Mouse (Mus musculus): Measurements from ENCODE around the gene G6pc3. TPM values are rescaled to one million over a fixed set of nuclear protein-coding genes. Genes with fewer than 3 reads are reported as not detected.

Gene G6pc3
- total and polyA plus RNA-seq, 2 experiments from 2014 or later, result 42.0 to 68.5 TPM

GRCm38 (mm10) chr11:102221243-102221953 lies 32.0 kb downstream of the G6pc3 start:
- no peak overlapping the region for H3K4me3 ChIP-seq (ENCODE audit: low read depth, low read length)
- H3K9ac ChIP-seq (replicated peaks; ENCODE audit: low read length, poor library complexity, severe bottlenecking), result no peak overlapping the region
- H3K27me3 ChIP-seq (ENCODE audit: insufficient read depth, low read length), result no peaks in the 10 kb centered on the region
- H3K4me2 ChIP-seq (ENCODE audit: low read depth, low read length, poor library complexity, severe bottlenecking), result no peak overlapping the region
- H3K36me3 ChIP-seq (ENCODE audit: insufficient read depth, low read length), result peaks cover 17% of the 10 kb centered on the region
- no peaks in the 10 kb centered on the region for H3K9me3 ChIP-seq (ENCODE audit: low read length)
- peaks cover 24% of the 10 kb centered on the region; the same call in 1 of the 2 replicates for H3K4me1 ChIP-seq (ENCODE audit: insufficient read depth, low read length)
- DNase-seq (ENCODE audit: low spot score) (no peak), ATAC-seq (ENCODE audit: low FRiP score) (no peak)
- 85% methylated on average over 8 of the region's 8 CpGs for WGBS
- no peak overlapping the region for H3K27ac ChIP-seq (ENCODE audit: low read depth, low read length)
- TF ChIP-seq CTCF (IDR thresholded peaks at IDR 0.05), result no peak

- peaks cover 24% of the 10 kb centered on the region; the same call in 1 of the 2 replicates for H3K4me1 ChIP-seq (ENCODE audit: insufficient read depth, low read length)
- no peak for DNase-seq (ENCODE audit: low spot score)
- WGBS, result 75% methylated on average over 8 of the region's 8 CpGs
These were observed 32.5 kb downstream of the G6pc3 start for GRCm38 (mm10) chr11:102221954-102222351.

GRCm38 (mm10) chr11:102223166-102223565 lies 33.7 kb downstream of the G6pc3 start:
- ATAC-seq (ENCODE audit: low FRiP score) (no peak), DNase-seq (ENCODE audit: low spot score) (peak; percentile 63)

More at GRCm38 (mm10) chr11:102221954-102222351, 32.5 kb downstream of the G6pc3 start:
- Histone ChIP-seq H3K9ac (replicated peaks; ENCODE audit: low read length, poor library complexity, severe bottlenecking) (peak overlapping the region; percentile 36; the same call in 1 of the 2 replicates), H3K4me2 (ENCODE audit: low read depth, low read length, poor library complexity, severe bottlenecking) (no peak overlapping the region), H3K9me3 (ENCODE audit: low read length) (no peaks in the 10 kb centered on the region), H3K27ac (ENCODE audit: low read depth, low read length) (no peak overlapping the region), H3K27me3 (ENCODE audit: insufficient read depth, low read length) (no peaks in the 10 kb centered on the region), H3K36me3 (ENCODE audit: insufficient read depth, low read length) (peaks cover 17% of the 10 kb centered on the region), H3K4me3 (ENCODE audit: low read depth, low read length) (no peak overlapping the region)
- TF ChIP-seq CTCF (IDR thresholded peaks at IDR 0.05), result no peak
- no peak for ATAC-seq (ENCODE audit: low FRiP score)

GRCm38 (mm10) chr11:102224686-102225085 lies 35.3 kb downstream of the G6pc3 start:
- Histone ChIP-seq H3K4me1 (ENCODE audit: insufficient read depth, low read length) (peaks cover 25% of the 10 kb centered on the region), H3K27ac (ENCODE audit: low read depth, low read length) (no peak overlapping the region), H3K27me3 (ENCODE audit: insufficient read depth, low read length) (no peaks in the 10 kb centered on the region), H3K36me3 (ENCODE audit: insufficient read depth, low read length) (peaks cover 13% of the 10 kb centered on the region), H3K4me2 (ENCODE audit: low read depth, low read length, poor library complexity, severe bottlenecking) (peak overlapping the region; percentile 15; the same call in 1 of the 2 replicates), H3K4me3 (ENCODE audit: low read depth, low read length) (no peak overlapping the region), H3K9ac (replicated peaks; ENCODE audit: low read length, poor library complexity, severe bottlenecking) (0 out of 2 replicates have a peak overlapping the region, but pooled peaks have one; percentile 50), H3K9me3 (ENCODE audit: low read length) (no peaks in the 10 kb centered on the region)
- DNase-seq (ENCODE audit: low spot score) (peak; percentile 8), ATAC-seq (ENCODE audit: low FRiP score) (no peak)
- 8% methylated on average over 22 of the region's 22 CpGs for WGBS
- TF ChIP-seq CTCF (IDR thresholded peaks at IDR 0.05), result no peak

More at GRCm38 (mm10) chr11:102223166-102223565, 33.7 kb downstream of the G6pc3 start:
- peaks cover 13% of the 10 kb centered on the region for H3K36me3 ChIP-seq (ENCODE audit: insufficient read depth, low read length)
- H3K4me3 ChIP-seq (ENCODE audit: low read depth, low read length), result no peak overlapping the region
- H3K9me3 ChIP-seq (ENCODE audit: low read length), result no peaks in the 10 kb centered on the region
- peak; percentile 78 for TF ChIP-seq CTCF (IDR thresholded peaks at IDR 0.05)
- H3K9ac ChIP-seq (replicated peaks; ENCODE audit: low read length, poor library complexity, severe bottlenecking), result no peak overlapping the region
- H3K27ac ChIP-seq (ENCODE audit: low read depth, low read length), result no peak overlapping the region
- H3K4me2 ChIP-seq (ENCODE audit: low read depth, low read length, poor library complexity, severe bottlenecking), result no peak overlapping the region
- peaks cover 35% of the 10 kb centered on the region for H3K4me1 ChIP-seq (ENCODE audit: insufficient read depth, low read length)
- WGBS, result 44% methylated on average over 6 of the region's 6 CpGs
- H3K27me3 ChIP-seq (ENCODE audit: insufficient read depth, low read length), result no peaks in the 10 kb centered on the region

GRCm38 (mm10) chr11:102225221-102225620 lies 35.8 kb downstream of the G6pc3 start:
- Histone ChIP-seq H3K9ac (replicated peaks; ENCODE audit: low read length, poor library complexity, severe bottlenecking) (no peak overlapping the region), H3K27me3 (ENCODE audit: insufficient read depth, low read length) (no peaks in the 10 kb centered on the region), H3K36me3 (ENCODE audit: insufficient read depth, low read length) (peaks cover 13% of the 10 kb centered on the region), H3K4me3 (ENCODE audit: low read depth, low read length) (no peak overlapping the region), H3K4me2 (ENCODE audit: low read depth, low read length, poor library complexity, severe bottlenecking) (no peak overlapping the region), H3K4me1 (ENCODE audit: insufficient read depth, low read length) (peaks cover 24% of the 10 kb centered on the region), H3K9me3 (ENCODE audit: low read length) (no peaks in the 10 kb centered on the region), H3K27ac (ENCODE audit: low read depth, low read length) (no peak overlapping the region)
- ATAC-seq (ENCODE audit: low FRiP score) (no peak), DNase-seq (ENCODE audit: low spot score) (no peak)
- 60% methylated on average over 5 of the region's 5 CpGs for WGBS
- TF ChIP-seq CTCF (IDR thresholded peaks at IDR 0.05), result no peak
